Mouse (Mus musculus) CH12.LX (cell line): Measurements from ENCODE around the gene Zfhx3. TPM values are rescaled to one million over a fixed set of nuclear protein-coding genes. Genes with fewer than 3 reads are reported as not detected.

Experiments
- DNase-seq: peaks from one replicate; pipeline ENCODE4 v3.0.0-alpha.2; 2013; ENCODE audit errors: extremely low read depth
- H3K27ac ChIP-seq: 2 replicates; pipeline ENCODE4 v1.5.1; 2012; ENCODE audit warnings: low read depth, mild to moderate bottlenecking, control low read depth, moderate library complexity; ENCODE audit not compliant: insufficient read depth
- H3K27me3 ChIP-seq: replicated peaks from 2 replicates; pipeline ENCODE3; 2012; ENCODE audit warnings: inconsistent platforms
- H3K36me3 ChIP-seq, 2 experiments: replicated peaks in 1 of 2; 2 replicates each; pipeline versions ENCODE3 to v1.6.1; 2012; ENCODE audit warnings: inconsistent platforms in 1 of 2, low read length in 1 of 2, mild to moderate bottlenecking in 1 of 2, mixed read lengths in 1 of 2, moderate library complexity in 1 of 2; ENCODE audit not compliant: control insufficient read depth in 1 of 2, insufficient read depth in 1 of 2
- H3K4me1 ChIP-seq, 2 experiments: 2 replicates each; pipeline ENCODE4 v1.6.1; 2012; ENCODE audit warnings: inconsistent platforms in 1 of 2, moderate library complexity in 1 of 2; ENCODE audit not compliant: insufficient read depth in 2 of 2, control insufficient read depth in 1 of 2
- H3K4me2 ChIP-seq: 2 replicates; pipeline ENCODE4 v1.6.1; 2012; ENCODE audit warnings: low read depth, mild to moderate bottlenecking, control low read depth; ENCODE audit not compliant: poor library complexity, insufficient read depth, severe bottlenecking
- H3K4me3 ChIP-seq, 3 experiments: fragments of 150-350 bp in 1 of 3; sonication (generic) in 1 of 3; replicated peaks in 1 of 3; 2 replicates each; pipeline versions ENCODE3 to v1.5.1; 2011 to 2012; ENCODE audit warnings: low read depth in 2 of 3, low read length in 2 of 3, mild to moderate bottlenecking in 2 of 3, moderate library complexity in 2 of 3, control low read depth in 1 of 3, improper control_type of control experiment in 1 of 3, inconsistent platforms in 1 of 3, mixed read lengths in 1 of 3; ENCODE audit not compliant: poor library complexity in 1 of 3
- H3K79me2 ChIP-seq: replicated peaks from 2 replicates; pipeline ENCODE4 v1.6.1; 2012; ENCODE audit warnings: mild to moderate bottlenecking, moderate library complexity; ENCODE audit not compliant: control insufficient read depth, poor library complexity, insufficient read depth, severe bottlenecking; ENCODE audit errors: extremely low read depth
- H3K9ac ChIP-seq: 2 replicates; pipeline ENCODE4 v1.6.1; 2012; ENCODE audit warnings: low read depth, mild to moderate bottlenecking, control low read depth, moderate library complexity; ENCODE audit not compliant: insufficient read depth
- H3K9me3 ChIP-seq: replicated peaks from 2 replicates; pipeline ENCODE3; 2012; ENCODE audit warnings: low read length, inconsistent platforms, mixed read lengths
- BHLHE40 ChIP-seq: IDR thresholded peaks from 2 replicates; pipeline ENCODE4 v1.6.1; 2011; ENCODE audit warnings: mild to moderate bottlenecking, low read depth, low read length, improper control_type of control experiment
- ELF1 ChIP-seq: IDR thresholded peaks from 2 replicates; pipeline ENCODE4 v1.6.1; 2014; ENCODE audit warnings: low read depth, mild to moderate bottlenecking, inconsistent platforms, low read length, improper control_type of control experiment
- EP300 ChIP-seq: IDR thresholded peaks from 2 replicates; pipeline ENCODE4 v1.6.1; 2011; ENCODE audit warnings: low read length, improper control_type of control experiment
- GABPA ChIP-seq: IDR thresholded peaks from 2 replicates; pipeline ENCODE4 v1.6.1; 2012; ENCODE audit warnings: low read depth, low read length, improper control_type of control experiment, inconsistent platforms; ENCODE audit not compliant: insufficient replicate concordance
- JUN ChIP-seq: IDR thresholded peaks from 2 replicates; pipeline ENCODE4 v1.6.1; 2011; ENCODE audit warnings: low read depth, mild to moderate bottlenecking, low read length, improper control_type of control experiment, moderate library complexity; ENCODE audit not compliant: insufficient read depth
- JUND ChIP-seq: conservative IDR thresholded peaks from 2 replicates; pipeline ENCODE4 v1.6.1; 2011; ENCODE audit warnings: low read depth, low read length, improper control_type of control experiment
- MAX ChIP-seq: IDR thresholded peaks from 2 replicates; pipeline ENCODE4 v1.6.1; 2011; ENCODE audit warnings: low read length, improper control_type of control experiment
- MEF2A ChIP-seq: IDR thresholded peaks from 2 replicates; pipeline ENCODE4 v1.6.1; 2014; ENCODE audit warnings: low read depth, mild to moderate bottlenecking, inconsistent platforms, low read length, improper control_type of control experiment, borderline replicate concordance
- MXI1 ChIP-seq: IDR thresholded peaks from 2 replicates; pipeline ENCODE4 v1.6.1; 2011; ENCODE audit warnings: mild to moderate bottlenecking, low read depth, low read length, improper control_type of control experiment
- MYC ChIP-seq: IDR thresholded peaks from 2 replicates; pipeline ENCODE4 v1.6.1; 2011; ENCODE audit warnings: low read depth, mild to moderate bottlenecking, improper control_type of control experiment, low read length
- NELFE ChIP-seq: IDR thresholded peaks from 2 replicates; pipeline ENCODE4 v1.6.1; 2011; ENCODE audit warnings: low read depth, low read length, improper control_type of control experiment
- NRF1 ChIP-seq: IDR thresholded peaks from 2 replicates; pipeline ENCODE4 v1.6.1; 2014; ENCODE audit warnings: low read depth, mild to moderate bottlenecking, inconsistent platforms, low read length, improper control_type of control experiment, moderate library complexity
- POLR2AphosphoS2 ChIP-seq: IDR thresholded peaks from 2 replicates; pipeline ENCODE4 v1.6.1; 2011; ENCODE audit warnings: low read depth, low read length, improper control_type of control experiment
- RAD21 ChIP-seq: IDR thresholded peaks from 2 replicates; pipeline ENCODE4 v1.6.1; 2011; ENCODE audit warnings: low read depth, mild to moderate bottlenecking, low read length, improper control_type of control experiment, moderate library complexity
- SMC3 ChIP-seq: IDR thresholded peaks from 2 replicates; pipeline ENCODE4 v1.6.1; 2011; ENCODE audit warnings: low read depth, low read length, improper control_type of control experiment
- TCF12 ChIP-seq: IDR thresholded peaks from 2 replicates; pipeline ENCODE4 v1.6.1; 2014; ENCODE audit warnings: low read depth, mild to moderate bottlenecking, inconsistent platforms, low read length, improper control_type of control experiment
- USF1 ChIP-seq: IDR thresholded peaks from 2 replicates; pipeline ENCODE4 v1.6.1; 2014; ENCODE audit warnings: low read depth, mild to moderate bottlenecking, inconsistent platforms, low read length, improper control_type of control experiment
- ZMIZ1 ChIP-seq: IDR thresholded peaks from 2 replicates; pipeline ENCODE4 v1.6.1; 2012; ENCODE audit warnings: low read depth, mild to moderate bottlenecking, inconsistent platforms, low read length, improper control_type of control experiment
- ZNF384 ChIP-seq: IDR thresholded peaks from 2 replicates; pipeline ENCODE4 v1.6.1; 2012; ENCODE audit warnings: low read depth, low read length, improper control_type of control experiment, inconsistent platforms
- dilution Hi-C: fragments of 300-500 bp; cut with MboI; formaldehyde crosslinking; loops from 2 replicates; pipeline ENCODE4 v1.14.3; 2020; ENCODE audit warnings: low sequenced_read_pairs; ENCODE audit not compliant: extremely low pct_unique_long_range_greater_than_20kb, extremely low pct_ligation_motif_present
- in situ Hi-C: fragments of 300-500 bp; cut with MboI; formaldehyde crosslinking; loops from 3 replicates; pipeline ENCODE4 v1.14.3; 2019; ENCODE audit warnings: low sequenced_read_pairs, low pct_ligation_motif_present, low pct_unique_long_range_greater_than_20kb, mixed read lengths
- polyA plus RNA-seq: library from polyadenylated mRNA; unstranded; fragments of >175 nt; gene quantifications from 2 replicates; pipeline ENCODE4 v1.2.1, GENCODE M21; 2012; ENCODE audit warnings: low read depth; ENCODE audit not compliant: insufficient read length
- total RNA-seq, 2 experiments: library from RNA; depleted of rRNA; stranded (reverse); fragments of 300-350 nt in 1 of 2; fragments of >200 nt in 1 of 2; gene quantifications; 2 replicates each; pipeline ENCODE4 v1.2.3; 2012 to 2014

The Zfhx3 gene
- total and polyA plus RNA-seq, 3 experiments, result 0.05 to 0.76 (median 0.68) TPM

DNA sequence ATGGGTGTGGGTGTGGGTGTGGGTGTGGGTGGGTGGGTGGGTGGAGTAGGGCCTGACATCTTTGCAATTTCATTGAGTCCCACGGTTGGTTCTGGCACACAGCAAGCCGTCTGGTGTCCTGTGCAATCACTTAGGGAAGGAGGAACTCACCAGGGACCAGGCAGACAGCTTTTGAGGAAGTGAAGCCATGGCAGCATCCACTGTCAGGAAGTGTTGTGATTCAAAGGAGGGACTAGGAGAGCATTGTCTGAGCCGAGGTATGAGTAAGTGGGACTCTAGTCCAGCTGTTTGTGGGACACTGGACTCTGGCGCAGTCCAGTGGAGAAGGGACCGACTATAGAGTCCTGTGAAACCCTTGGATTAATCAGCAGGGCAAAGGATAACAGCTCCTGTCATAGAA is 838.7 kb downstream of the Zfhx3 start:
- Histone ChIP-seq H3K79me2 (no peaks in the 10 kb centered on the region), H3K4me3 (no peak overlapping the region), H3K4me2 (no peak overlapping the region), H3K4me1 (peaks cover 0 to 11% of the 10 kb centered on the region in 2 experiments; a peak in 3 of 4 replicates), H3K36me3 (no peaks in the 10 kb centered on the region), H3K9ac (no peak overlapping the region), H3K27ac (no peak overlapping the region), H3K27me3 (no peaks in the 10 kb centered on the region), H3K9me3 (no peaks in the 10 kb centered on the region)
- TF ChIP-seq POLR2AphosphoS2, result no peak
- TF ChIP-seq JUND, result no peak
- TF ChIP-seq EP300, result no peak
- no peak for TF ChIP-seq MXI1
- no peak for TF ChIP-seq NRF1
- TF ChIP-seq RAD21, result no peak
- dilution Hi-C loops (no loop called here), in situ Hi-C loops (no loop called here)
- peak; percentile 8 for DNase-seq

DNA sequence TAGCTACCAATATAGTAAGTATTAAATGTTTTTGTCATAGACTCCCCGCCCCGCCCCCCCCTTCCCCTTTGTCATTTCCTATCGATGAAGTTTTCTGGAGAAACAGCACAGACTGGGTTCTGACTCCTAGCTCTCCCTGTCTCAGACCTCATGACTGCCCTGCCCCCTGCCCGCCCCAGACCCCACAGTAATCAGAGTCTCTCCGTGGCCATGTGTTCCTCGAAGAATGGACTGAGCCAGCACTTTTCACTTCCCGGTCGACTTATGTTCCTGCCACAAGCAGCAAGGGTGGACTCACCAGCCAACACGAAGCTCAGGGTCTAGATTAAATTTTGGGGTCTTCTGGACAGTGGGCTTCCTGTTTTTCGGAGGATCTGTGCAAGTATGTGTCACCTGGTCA is 840.7 kb downstream of the Zfhx3 start:
- Histone ChIP-seq H3K27ac (no peak overlapping the region), H3K9ac (no peak overlapping the region), H3K9me3 (no peaks in the 10 kb centered on the region), H3K4me3 (no peak overlapping the region), H3K79me2 (no peaks in the 10 kb centered on the region), H3K4me1 (peaks cover 0 to 11% of the 10 kb centered on the region in 2 experiments; a peak in 3 of 4 replicates), H3K4me2 (no peak overlapping the region), H3K36me3 (no peaks in the 10 kb centered on the region), H3K27me3 (peaks cover 6% of the 10 kb centered on the region)
- dilution Hi-C loops (no loop called here), in situ Hi-C loops (no loop called here)
- no peak for TF ChIP-seq BHLHE40
- no peak for TF ChIP-seq NELFE
- TF ChIP-seq MAX, result no peak
- no peak for TF ChIP-seq TCF12
- no peak for TF ChIP-seq MEF2A
- TF ChIP-seq USF1, result no peak
- no peak for TF ChIP-seq SMC3
- TF ChIP-seq ZNF384, result no peak
- no peak for TF ChIP-seq ZMIZ1
- no peak for TF ChIP-seq EP300
- TF ChIP-seq ELF1, result no peak
- TF ChIP-seq JUND, result no peak
- no peak for TF ChIP-seq POLR2AphosphoS2
- TF ChIP-seq GABPA, result no peak
- no peak for TF ChIP-seq JUN
- no peak for TF ChIP-seq MYC
- DNase-seq, result no peak
